Mouse (Mus musculus) right cerebral cortex, adult 2 months (tissue): ENCODE results near the gene Ugt1a7c.
"Not testable (repeated sequence)": the region's sequence is repeated elsewhere in the genome, so short reads cannot be mapped to it uniquely, and the experiment has no call there.

Source experiments
- DNase-seq, 2 experiments: peaks; one replicate each; pipeline ENCODE4 v3.0.0; 2021 to 2022; ENCODE audit warnings: low spot score in 2 of 2

Ugt1a7c gene

DNA sequence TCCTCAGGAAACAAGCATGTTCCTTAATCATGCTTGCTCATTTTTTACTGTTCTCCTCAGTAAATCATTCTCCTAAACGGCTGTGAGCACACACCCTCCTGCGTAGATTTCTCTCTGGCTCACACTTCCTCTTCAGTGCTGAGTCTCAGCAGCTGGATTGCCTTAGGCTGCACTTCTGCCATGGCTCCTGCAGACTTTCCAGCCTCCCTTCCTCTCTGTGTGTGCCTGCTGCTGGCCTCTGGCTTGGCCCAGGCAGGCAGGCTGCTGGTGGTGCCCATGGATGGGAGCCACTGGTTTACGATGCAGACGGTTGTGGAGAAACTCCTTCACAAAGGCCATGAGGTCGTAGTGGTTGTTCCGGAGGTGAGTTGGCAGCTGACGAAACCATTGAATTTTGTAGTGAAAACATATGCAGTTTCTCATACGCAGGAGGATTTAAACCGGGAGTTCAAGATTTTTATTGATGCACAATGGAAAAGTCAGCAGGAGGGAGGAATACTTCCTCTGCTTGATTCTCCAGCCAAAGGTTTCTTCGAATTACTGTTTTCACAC is at the start of gene Ugt1a7c:
Gene Ugt1a7c (plus strand): TSS at position 122 of the 552 bp plus-strand sequence.
- no peak for DNase-seq

- not testable (repeated sequence) for DNase-seq
These were observed 47.5 kb upstream of the Ugt1a7c start for GRCm38 (mm10) chr1:88047408-88047807.

GRCm38 (mm10) chr1:88055088-88055487 is 39.8 kb upstream of the Ugt1a7c start, which contains the start of gene Ugt1a10:
Gene Ugt1a10 (plus strand): TSS chr1:88055388.
- DNase-seq: no peak

DNA sequence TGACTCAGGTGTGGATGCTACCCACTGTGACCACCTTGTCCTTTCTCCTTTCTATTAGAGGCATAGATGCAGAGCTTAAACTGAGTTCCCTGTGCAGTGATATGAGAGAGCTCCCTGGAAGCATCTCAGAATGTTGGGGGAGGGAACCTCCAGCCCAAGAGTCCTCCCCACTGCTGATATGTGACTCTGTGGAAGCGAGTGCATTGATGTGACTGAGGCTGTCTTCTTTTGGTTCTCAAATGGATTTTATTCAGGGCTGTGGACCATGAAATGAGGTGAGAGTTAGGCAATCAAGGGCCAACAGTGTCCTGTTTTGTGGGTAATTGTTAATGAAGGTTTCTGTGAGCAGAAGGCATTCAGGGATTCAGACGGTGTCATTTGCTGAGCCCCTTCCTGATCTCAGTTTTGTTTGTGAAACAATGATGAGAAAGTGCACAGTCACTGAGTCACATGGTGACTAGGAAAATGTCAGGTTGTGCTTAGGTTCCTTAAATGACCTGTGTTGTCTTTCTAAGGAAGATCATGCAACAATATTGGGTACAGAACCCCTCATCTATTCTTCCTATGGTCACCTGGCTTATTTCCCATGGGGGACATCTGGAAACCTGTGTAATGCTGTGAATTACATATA is 28.3 kb upstream of the Ugt1a7c start:
- not testable (repeated sequence) for DNase-seq

DNA sequence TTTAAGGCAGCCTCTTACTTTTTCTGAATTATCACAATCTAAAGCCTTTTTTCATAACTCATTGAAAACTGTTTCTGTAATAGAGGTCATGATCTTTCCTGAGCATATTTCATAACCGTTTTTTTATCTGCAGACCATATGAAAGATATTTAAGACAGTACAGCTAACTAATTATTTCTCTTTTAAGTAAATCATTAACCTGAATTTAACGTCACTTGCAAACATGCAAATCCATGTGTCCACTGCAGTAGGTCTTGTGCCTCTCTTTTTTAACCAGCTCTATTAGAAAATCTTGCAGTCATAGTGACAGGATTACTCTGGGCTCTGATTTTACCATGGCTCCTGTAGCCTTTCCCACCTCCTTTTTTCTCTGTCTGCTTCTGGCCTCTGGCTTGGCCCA is 24.4 kb upstream of the Ugt1a7c start, which contains the start of gene Ugt1a9:
Gene Ugt1a9 (plus strand): TSS at position 306 of the 400 bp plus-strand sequence.
- DNase-seq: no peak

DNA sequence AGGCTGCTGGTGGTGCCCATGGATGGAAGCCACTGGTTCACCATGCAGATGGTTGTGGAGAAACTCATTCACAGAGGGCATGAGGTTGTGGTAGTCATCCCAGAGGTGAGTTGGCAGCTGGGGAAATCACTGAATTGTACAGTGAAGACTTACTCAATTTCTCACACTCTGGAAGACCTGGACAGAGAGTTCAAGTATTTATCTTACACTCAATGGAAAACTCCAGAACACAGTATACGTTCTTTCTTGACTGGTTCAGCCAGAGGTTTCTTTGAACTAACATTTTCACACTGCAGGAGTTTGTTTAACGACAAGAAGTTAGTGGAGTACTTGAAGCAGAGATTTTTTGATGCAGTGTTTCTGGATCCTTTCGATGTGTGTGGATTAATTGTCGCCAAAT is 24.0 kb upstream of the Ugt1a7c start:
- DNase-seq: no peak

- DNase-seq: no peak
These were observed 20.4 kb upstream of the Ugt1a7c start for GRCm38 (mm10) chr1:88074471-88074870.

- no peak for DNase-seq
These were observed 17.7 kb upstream of the Ugt1a7c start for GRCm38 (mm10) chr1:88077128-88077527.

DNA sequence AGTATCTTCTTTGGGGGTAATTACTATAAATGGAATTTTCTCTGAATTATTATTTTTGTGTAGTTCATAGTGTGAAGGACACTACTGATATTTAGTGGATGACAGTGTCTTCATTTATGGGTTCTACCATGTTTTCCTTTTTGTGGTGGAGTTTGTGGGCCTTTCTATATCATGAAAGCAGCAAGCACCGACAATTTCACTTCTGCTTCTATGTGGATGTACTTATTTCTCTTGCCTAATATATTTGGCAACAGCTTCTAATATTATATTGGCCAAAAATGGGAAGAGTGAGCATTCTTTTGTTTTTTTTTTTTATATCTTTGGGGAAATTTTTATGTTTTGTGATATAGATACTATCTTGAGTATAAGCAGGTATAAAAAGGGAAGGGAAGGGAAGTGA is 13.2 kb upstream of the Ugt1a7c start:
- no peak for DNase-seq

- DNase-seq: no peak
These were observed 8.7 kb upstream of the Ugt1a7c start for GRCm38 (mm10) chr1:88086125-88086524.

DNA sequence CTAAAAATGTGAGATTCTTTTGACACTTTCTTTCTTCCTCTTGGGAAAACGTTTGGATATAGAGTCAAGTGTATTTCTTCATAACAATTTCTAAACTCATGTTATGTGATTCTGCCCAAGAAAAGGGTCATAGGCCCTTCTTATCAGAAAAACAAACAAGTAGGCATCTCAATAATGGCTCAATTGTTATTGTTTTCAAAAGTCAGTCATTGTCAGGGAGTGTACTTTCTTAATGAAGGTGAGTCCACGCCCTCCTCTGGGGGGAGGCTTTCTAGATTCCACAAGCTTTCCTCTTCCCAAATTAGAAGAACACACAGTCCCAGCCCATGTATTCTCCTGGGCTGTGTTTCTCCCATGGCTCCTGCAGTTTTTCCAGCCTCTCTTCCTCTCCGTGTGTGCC is 7.3 kb upstream of the Ugt1a7c start, which contains the start of gene Ugt1a8:
Gene Ugt1a8 (plus strand): TSS at position 301 of the 400 bp plus-strand sequence.
- no peak for DNase-seq

DNA sequence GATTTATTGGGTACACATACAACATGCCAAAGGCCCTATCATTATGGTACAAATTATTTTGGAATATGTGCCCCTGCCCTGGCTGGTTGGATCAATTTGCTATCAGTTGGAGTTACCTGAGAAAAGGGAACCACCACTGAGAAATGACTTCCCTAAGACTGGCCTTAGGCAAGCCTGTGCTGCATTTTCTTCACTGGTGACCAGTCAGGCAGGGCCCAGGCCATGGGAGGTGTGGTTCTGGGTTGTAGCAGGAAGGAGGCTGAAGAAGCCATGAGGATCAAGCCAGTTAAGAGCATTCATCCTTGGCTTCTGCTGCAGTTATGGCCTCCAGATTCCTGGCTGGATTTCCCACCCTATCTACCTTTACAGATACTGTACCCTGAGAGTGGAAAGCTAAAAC is 2.5 kb upstream of the Ugt1a7c start:
- DNase-seq: no peak

DNA sequence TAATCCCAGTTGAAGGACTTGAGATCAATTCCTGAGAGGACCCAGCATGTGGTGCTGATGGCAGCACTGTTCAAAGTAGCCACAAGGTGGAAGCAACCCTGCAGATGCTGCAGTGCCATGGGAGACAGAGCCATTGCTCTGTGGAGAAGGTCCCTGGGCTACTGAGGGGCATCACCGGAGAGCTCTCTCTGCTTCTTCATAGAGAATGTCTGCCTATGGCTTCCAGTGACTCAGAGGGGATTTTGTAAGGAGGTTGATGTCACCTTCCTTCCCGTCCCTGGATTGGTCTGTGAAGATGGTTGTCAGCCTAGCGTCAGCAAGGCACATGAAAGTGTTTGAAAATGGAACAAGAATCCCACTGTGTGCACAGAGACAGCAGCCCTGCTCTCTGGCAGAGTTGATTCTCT is 589 bp upstream of the Ugt1a7c start:
- not testable (repeated sequence) for DNase-seq

DNA sequence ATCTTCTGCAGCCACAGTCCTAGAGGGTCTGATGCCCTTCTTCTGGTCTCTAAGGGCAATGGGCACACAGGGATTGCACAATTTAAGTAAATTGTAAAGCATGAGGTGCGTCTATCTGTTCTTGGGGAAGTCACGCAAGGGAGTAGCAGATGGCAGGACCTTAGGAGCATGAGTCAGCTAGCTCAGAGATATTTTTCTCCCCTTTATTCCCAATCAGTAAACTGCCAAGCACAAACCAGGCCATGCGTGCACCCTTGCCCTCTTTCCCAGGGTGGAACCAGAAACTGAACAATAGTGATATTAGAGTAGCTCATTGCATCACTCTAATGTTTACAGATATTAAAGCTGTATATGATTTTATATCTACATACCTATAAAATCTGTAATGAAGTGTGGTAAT is 3.7 kb downstream of the Ugt1a7c start:
- DNase-seq: not testable (repeated sequence)

GRCm38 (mm10) chr1:88099691-88100090 is 4.8 kb downstream of the Ugt1a7c start:
- not testable (repeated sequence) for DNase-seq

GRCm38 (mm10) chr1:88103019-88103418 is 8.2 kb downstream of the Ugt1a7c start, which contains the start of gene Ugt1a6b:
Gene Ugt1a6b (plus strand): TSS chr1:88103252.
- not testable (repeated sequence) for DNase-seq

GRCm38 (mm10) chr1:88103697-88104468 is 9.0 kb downstream of the Ugt1a7c start:
- not testable (repeated sequence) for DNase-seq

- no peak for DNase-seq
These were observed 10.0 kb downstream of the Ugt1a7c start for GRCm38 (mm10) chr1:88104667-88105430.

DNA sequence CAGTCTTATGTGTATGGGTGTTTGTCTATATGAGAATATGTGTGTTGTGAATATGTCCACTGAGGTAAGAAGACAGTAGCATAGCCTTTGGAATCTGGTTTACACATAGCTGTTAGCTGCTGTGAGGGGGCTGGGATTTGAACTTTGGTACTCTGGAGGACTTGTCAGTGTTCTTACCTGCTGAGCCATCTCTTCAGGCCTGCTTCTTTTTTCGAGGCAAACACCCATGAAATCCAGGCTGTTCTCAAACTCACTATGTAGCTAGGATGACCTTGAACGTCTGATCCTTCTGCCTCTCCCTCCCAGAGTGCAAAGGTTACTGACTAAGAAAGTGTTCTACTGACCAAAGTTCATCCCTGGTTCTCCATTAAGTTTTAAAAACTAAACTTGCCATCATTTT is 10.8 kb downstream of the Ugt1a7c start:
- DNase-seq: no peak

GRCm38 (mm10) chr1:88109027-88109557 is 14.2 kb downstream of the Ugt1a7c start:
- DNase-seq: not testable (repeated sequence)

- DNase-seq: not testable (repeated sequence)
These were observed 14.7 kb downstream of the Ugt1a7c start for GRCm38 (mm10) chr1:88109604-88110003.
